ENCODE assay signal across 8 mouse cellular contexts in genomic region chr9:107246170-107246569, GRCm38 (mm10). TPM values are rescaled to one million over a fixed set of nuclear protein-coding genes. Genes with fewer than 3 reads are reported as not detected.
DNase-seq lines count a peak whose midpoint lies in the region; ATAC-seq lines count a peak whose summit lies in the region.

No protein-coding gene starts in this region.

- DNase-seq in adrenal gland, postnatal 14 days, result peak; percentile 29
- no peak for DNase-seq in adrenal gland, postnatal 25 days
- peak; percentile 25 for DNase-seq in left cerebral cortex, postnatal 4 days
- DNase-seq in left cerebral cortex, postnatal 14 days (ENCODE audit: low spot score in 2 of 2), result no peak
- peak; percentile 26 for DNase-seq in adipocyte (ENCODE audit: low spot score)
- no peak for DNase-seq in layer of hippocampus, adult 18-20 months (ENCODE audit: low spot score in 2 of 2)
- DNase-seq in right cerebral cortex, postnatal 36 days (ENCODE audit: low spot score in 2 of 2), result no peak

- intact Hi-C loops in left cerebral cortex, postnatal 4 days (cut with DNase I), result no loop called here
- intact Hi-C loops in left cerebral cortex, postnatal 14 days (cut with DNase I), result loop anchor here (5.0 kb wide), 1 partner anchor 46 kb away; no protein-coding TSS in a partner anchor

- peak; percentile 80 for ATAC-seq in megakaryocyte progenitor cell, adult 5-6 weeks (replicated peaks; ENCODE audit: poor library complexity)

RNA-seq across cellular contexts. Expression of gene Dock3, which starts 14.5 kb away (rescaled TPM):
- total RNA-seq in adrenal gland, postnatal 14 days (2021), result 3.4 and 4.2 TPM in 2 replicates
- 4.9 and 5.4 TPM in 2 replicates for total RNA-seq in adrenal gland, postnatal 25 days (2021)
- total RNA-seq in left cerebral cortex, postnatal 4 days (2021), result 100 to 1,000 TPM; 159 to 181 TPM
- 100 to 1,000 TPM; 165 to 173 TPM for total RNA-seq in left cerebral cortex, postnatal 14 days (2021)
- total RNA-seq in megakaryocyte progenitor cell, adult 5-6 weeks (2015), result 1.2 TPM in 1 of 2 replicates, not detected in the other
- not detected in 2 replicates for total RNA-seq in megakaryocyte progenitor cell, adult 5-6 weeks (2017)
- total RNA-seq in layer of hippocampus, adult 18-20 months (2021), result 100 to 1,000 TPM; 105 to 112 TPM

RNA-seq across cellular contexts. Expression of gene Mapkapk3, which starts 43.5 kb away (rescaled TPM):
- total RNA-seq in adrenal gland, postnatal 14 days (2021), result 34.9 and 42.8 TPM in 2 replicates
- total RNA-seq in adrenal gland, postnatal 25 days (2021), result 56.8 and 57.8 TPM in 2 replicates
- total RNA-seq in left cerebral cortex, postnatal 4 days (2021), result 1 to 10 TPM; 3.3 to 4.8 TPM
- total RNA-seq in left cerebral cortex, postnatal 14 days (2021), result 1 to 10 TPM; 2.4 to 2.7 TPM
- total RNA-seq in megakaryocyte progenitor cell, adult 5-6 weeks (2015), result 100 and 115 TPM in 2 replicates
- 175 and 186 TPM in 2 replicates for total RNA-seq in megakaryocyte progenitor cell, adult 5-6 weeks (2017)
- total RNA-seq in layer of hippocampus, adult 18-20 months (2021), result 1 to 10 TPM; 1.8 to 2.2 TPM

RNA-seq across cellular contexts. Expression of gene Cish, which starts 49.7 kb away (rescaled TPM):
- total RNA-seq in adrenal gland, postnatal 14 days (2021), result 20.5 and 63.5 TPM in 2 replicates
- 8.1 and 14.9 TPM in 2 replicates for total RNA-seq in adrenal gland, postnatal 25 days (2021)
- 10 to 100 TPM; 16.4 to 17.5 TPM for total RNA-seq in left cerebral cortex, postnatal 4 days (2021)
- 10 to 100 TPM in 1 of 2 experiments, 1 to 10 TPM in 1; 6.7 to 11.1 TPM for total RNA-seq in left cerebral cortex, postnatal 14 days (2021)
- total RNA-seq in megakaryocyte progenitor cell, adult 5-6 weeks (2015), result 0.51 and 0.86 TPM in 2 replicates
- total RNA-seq in megakaryocyte progenitor cell, adult 5-6 weeks (2017), result 0.21 and 0.34 TPM in 2 replicates
- 1 to 10 TPM; 3.0 to 6.3 TPM for total RNA-seq in layer of hippocampus, adult 18-20 months (2021)

Comparison
In these comparisons a context has a peak if more than half of its experiments do, and no peak if none do; other contexts are left out.
1. DNase-seq: peak in adrenal gland, postnatal 14 days (single experiment), left cerebral cortex, postnatal 4 days (single experiment) and adipocyte (single experiment); none in adrenal gland, postnatal 25 days (single experiment), left cerebral cortex, postnatal 14 days (0 of 2), layer of hippocampus, adult 18-20 months (0 of 2) and right cerebral cortex, postnatal 36 days (0 of 2).
2. RNA of gene Dock3, which starts 14.5 kb away (total RNA-seq): 159 to 181 TPM in left cerebral cortex, postnatal 4 days, 165 to 173 TPM in left cerebral cortex, postnatal 14 days and 105 to 112 TPM in layer of hippocampus, adult 18-20 months; 4.9 to 5.4 TPM in adrenal gland, postnatal 25 days, 3.4 to 4.2 TPM in adrenal gland, postnatal 14 days and 1.2 TPM in megakaryocyte progenitor cell, adult 5-6 weeks; every median in the first group is over 10 times any median in the second.